Mouse (Mus musculus) hindbrain, embryonic 14.5 days (tissue): ENCODE measurements around the gene Arhgap21. TPM values are rescaled to one million over a fixed set of nuclear protein-coding genes. Genes with fewer than 3 reads are reported as not detected.

Experiments
- ATAC-seq: fragments of 200-750 bp; cut with Nextera tagmentation; 2 replicates; pipeline ENCODE4 v1.8.0; 2017; ENCODE audit warnings: moderate number of reproducible peaks, mild to moderate bottlenecking, moderate TSS enrichment, moderate library complexity; ENCODE audit not compliant: low FRiP score
- DNase-seq: peaks from one replicate; pipeline ENCODE4 v3.0.0-alpha.2; 2015; ENCODE audit warnings: low spot score
- H3K27ac ChIP-seq: fragments of 300-500 bp; sonication (generic); 2 replicates; pipeline ENCODE4 v1.5.1; 2014; ENCODE audit warnings: mild to moderate bottlenecking, moderate library complexity
- H3K27me3 ChIP-seq: fragments of 300-500 bp; sonication (generic); 2 replicates; pipeline ENCODE4 v1.6.1; 2014; ENCODE audit warnings: mild to moderate bottlenecking, low read length, mixed read lengths; ENCODE audit not compliant: control insufficient read depth, insufficient read depth
- H3K36me3 ChIP-seq: fragments of 300-500 bp; sonication (generic); replicated peaks from 2 replicates; pipeline ENCODE4 v1.6.1; 2014; ENCODE audit not compliant: control insufficient read depth, insufficient read depth
- H3K4me1 ChIP-seq: fragments of 300-500 bp; sonication (generic); replicated peaks from 2 replicates; pipeline ENCODE4 v1.6.1; 2014; ENCODE audit warnings: antibody characterized with exemption, low read length, mixed read lengths; ENCODE audit not compliant: control insufficient read depth, insufficient read depth
- H3K4me2 ChIP-seq: fragments of 300-500 bp; sonication (generic); replicated peaks from 2 replicates; pipeline ENCODE4 v1.6.1; 2014; ENCODE audit warnings: mild to moderate bottlenecking, moderate library complexity
- H3K4me3 ChIP-seq: fragments of 300-500 bp; sonication (generic); replicated peaks from 2 replicates; pipeline ENCODE4 v1.5.1; 2014; ENCODE audit warnings: mild to moderate bottlenecking, low read length
- H3K9ac ChIP-seq: fragments of 300-500 bp; sonication (generic); 2 replicates; pipeline ENCODE4 v1.6.1; 2014
- H3K9me3 ChIP-seq: fragments of 300-500 bp; sonication (generic); 2 replicates; pipeline ENCODE4 v1.6.1; 2016; ENCODE audit warnings: low read length; ENCODE audit not compliant: control insufficient read depth
- WGBS: fragments of 180-500 bp; shearing (Covaris S2); extraction: QIAGEN DNeasy Blood & Tissue Kit; methylation state at CpG from one replicate; pipeline ENCODE4 v1.1.7; 2014; 5-methylcytosine and 5-hydroxymethylcytosine counted together
- polyA plus RNA-seq: library from polyadenylated mRNA; unstranded; fragments of >200 nt; fragmentation: Nextera tagmentation; extraction: Ambion mirVana; gene quantifications from 2 replicates; pipeline ENCODE4 v1.2.1, GENCODE M21; 2014

Gene Arhgap21
- polyA plus RNA-seq, 1 experiment from 2014 or later: 49.4 TPM

- DNase-seq: no peak
- no peaks in the 10 kb centered on the region for H3K36me3 ChIP-seq
- WGBS: 80% methylated on average over 8 of the region's 8 CpGs
- no peaks in the 10 kb centered on the region for H3K4me1 ChIP-seq
- H3K9me3 ChIP-seq: 0 out of 2 replicates have a peak, but pooled peaks cover 6% of the 10 kb centered on the region
- H3K9ac ChIP-seq: no peak overlapping the region
- H3K4me2 ChIP-seq: no peak overlapping the region
- H3K27ac ChIP-seq: no peak overlapping the region
- H3K4me3 ChIP-seq: no peak overlapping the region
- H3K27me3 ChIP-seq: no peaks in the 10 kb centered on the region
- no peak for ATAC-seq
These were observed 157.2 kb downstream of the Arhgap21 start for GRCm38 (mm10) chr2:20811506-20811905.

- no peak overlapping the region for H3K27ac ChIP-seq
- no peak overlapping the region for H3K4me3 ChIP-seq
- H3K4me2 ChIP-seq: no peak overlapping the region
- H3K9me3 ChIP-seq: no peaks in the 10 kb centered on the region
- H3K9ac ChIP-seq: no peak overlapping the region
- DNase-seq: no peak
- no peak for ATAC-seq
- H3K27me3 ChIP-seq: no peaks in the 10 kb centered on the region
- H3K36me3 ChIP-seq: no peaks in the 10 kb centered on the region
- 85% methylated on average over 8 of the region's 8 CpGs for WGBS
- no peaks in the 10 kb centered on the region for H3K4me1 ChIP-seq
These were observed 167.3 kb downstream of the Arhgap21 start for GRCm38 (mm10) chr2:20801236-20801890.

Other genes with a start within 250 kb of the Arhgap21 start
- gene Enkur, start 236.5 kb upstream of the Arhgap21 start, polyA plus RNA-seq: 5.3 and 7.9 TPM in 2 replicates
- gene Thnsl1, start 236.8 kb upstream of the Arhgap21 start, polyA plus RNA-seq: 24.6 and 27.8 TPM in 2 replicates